Mouse (Mus musculus) megakaryocyte, adult 5-6 weeks (primary cell): ENCODE results near the gene Dda1. TPM values are rescaled to one million over a fixed set of nuclear protein-coding genes. Genes with fewer than 3 reads are reported as not detected.

Experiments used
- ATAC-seq: 2 replicates; pipeline ENCODE4 v1.8.0; 2016; ENCODE audit warnings: mild to moderate bottlenecking, inconsistent platforms; ENCODE audit not compliant: poor library complexity, severe bottlenecking
- total RNA-seq, 2 experiments: library from RNA; stranded (forward) in 1 of 2; stranded (reverse) in 1 of 2; fragments of 153-499, 151-499 nt in 1 of 2; fragments of 221-1000, 200-1000 nt in 1 of 2; gene quantifications; 2 replicates each; pipeline versions ENCODE4 v1.2.3 to v1.2.4; 2015 to 2017

Gene Dda1
- total RNA-seq, 2 experiments from 2014 or later = 14.2 to 39.1 TPM

GRCm38 (mm10) chr8:71468001-71468400 is 998 bp upstream of the Dda1 start:
- no peak for ATAC-seq

DNA sequence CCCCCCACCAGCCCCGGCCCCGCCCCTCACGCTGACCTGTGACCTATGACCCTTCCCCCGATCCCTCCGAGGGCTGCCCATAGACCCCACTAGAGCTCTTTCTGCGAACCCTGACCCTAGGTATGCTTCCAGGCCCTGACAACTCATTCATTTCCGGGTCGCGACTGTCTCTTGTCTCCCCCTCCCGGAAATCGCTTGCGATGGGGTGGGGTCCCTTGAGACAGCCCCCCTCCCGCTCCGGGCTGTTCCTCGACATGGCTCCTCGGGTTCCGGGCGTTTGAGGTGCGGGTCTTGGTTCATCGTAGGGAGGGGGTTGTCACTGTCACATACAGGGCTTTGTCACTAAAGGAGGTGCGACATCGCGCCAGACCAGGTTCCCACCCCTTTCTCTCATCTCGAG is 412 bp downstream of the Dda1 start:
- 0 out of 2 replicates have a peak, but pooled peaks have one; percentile 2 for ATAC-seq

DNA sequence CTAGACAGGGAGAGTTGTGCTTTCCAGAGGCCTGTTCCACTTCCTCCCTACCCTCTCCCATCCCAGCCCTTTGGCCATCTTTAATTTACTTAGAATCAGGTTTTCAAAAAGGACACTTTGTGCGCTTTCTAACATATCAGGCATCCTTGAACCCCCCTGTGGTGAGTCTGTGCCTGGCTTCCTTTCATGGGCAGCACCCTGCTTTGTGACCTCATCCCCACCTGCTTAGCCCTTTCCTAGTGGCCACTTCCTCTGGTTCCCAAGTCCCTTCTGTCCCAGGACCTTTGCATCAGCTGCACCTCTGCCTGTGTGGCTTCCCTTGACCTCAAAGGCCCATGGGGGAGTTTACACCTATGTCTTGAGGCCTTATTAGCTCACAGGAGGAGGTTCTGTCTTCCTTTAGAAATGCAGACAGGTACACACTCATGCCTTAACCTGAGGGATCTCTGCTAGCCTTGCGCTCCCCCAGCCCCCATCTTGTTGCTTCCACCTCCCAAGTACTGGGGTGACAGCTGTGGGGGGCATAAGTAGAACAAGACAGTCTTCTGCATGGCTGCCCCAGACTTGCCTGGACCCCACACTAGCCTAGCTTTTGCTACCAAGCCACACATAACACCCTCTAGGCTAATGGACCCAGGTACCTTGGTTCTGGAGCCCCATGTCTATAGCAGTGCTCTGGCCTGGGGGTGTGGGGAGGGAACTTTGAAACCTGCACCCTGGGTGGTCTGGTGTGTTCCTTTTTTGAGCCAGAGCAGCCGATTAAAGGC is 1.3 kb downstream of the Dda1 start:
- ATAC-seq = no peak

DNA sequence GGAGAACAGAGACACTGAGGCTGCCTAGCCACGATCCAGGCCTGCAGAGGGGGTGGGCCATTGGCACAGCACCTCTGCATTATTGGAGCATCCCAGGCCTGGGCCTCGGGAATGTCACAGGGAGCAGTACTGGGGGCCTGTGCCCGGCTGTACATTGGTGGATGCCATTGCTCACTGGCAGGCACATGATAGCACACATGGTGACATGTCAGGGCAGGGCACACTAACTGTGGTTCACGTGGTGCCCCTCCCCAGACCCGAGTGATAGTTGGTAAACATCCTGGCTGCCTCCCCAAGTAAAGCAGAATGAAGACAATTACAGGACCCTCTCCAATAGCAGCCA is 1.9 kb downstream of the Dda1 start:
- ATAC-seq = no peak

- no peak for ATAC-seq
Observed at GRCm38 (mm10) chr8:71471861-71472260, 2.9 kb downstream of the Dda1 start.

DNA sequence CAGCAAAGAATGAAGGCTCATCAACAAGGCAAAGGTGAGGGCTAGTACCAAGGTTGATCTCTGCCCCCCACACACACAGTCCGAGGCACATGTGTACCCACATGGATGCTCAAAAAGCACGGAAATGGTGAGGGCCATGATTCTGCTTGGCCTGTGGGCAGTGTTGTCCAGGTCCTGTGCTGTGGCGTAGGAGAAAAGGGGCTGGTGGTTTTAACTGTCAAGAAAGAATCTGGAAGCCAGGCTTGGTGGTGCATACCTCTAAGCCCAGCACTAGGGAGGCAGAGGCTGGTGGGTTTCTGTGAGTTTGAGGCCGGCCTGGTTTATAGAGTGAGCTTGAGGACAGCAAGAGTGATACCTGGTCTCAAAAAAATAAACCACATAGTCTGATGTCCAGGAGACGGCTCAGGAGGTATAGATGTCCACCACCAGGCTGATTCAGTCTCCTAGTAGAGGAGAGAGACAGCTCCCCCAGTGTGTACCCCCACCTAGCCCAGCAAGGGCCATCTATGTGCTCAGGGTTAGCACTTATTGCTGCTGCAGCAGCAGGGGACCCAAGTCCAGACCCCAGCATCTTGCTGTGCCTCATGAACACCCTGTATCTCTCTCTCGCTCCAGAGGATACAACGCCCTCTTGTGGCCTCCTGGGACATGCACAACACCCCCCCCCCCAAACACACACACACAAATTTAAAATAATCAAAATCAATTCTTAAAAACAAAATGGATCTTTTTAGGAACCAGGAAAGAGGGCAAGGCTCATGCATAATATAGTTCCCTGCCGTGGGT is 3.8 kb downstream of the Dda1 start:
- ATAC-seq = no peak

DNA sequence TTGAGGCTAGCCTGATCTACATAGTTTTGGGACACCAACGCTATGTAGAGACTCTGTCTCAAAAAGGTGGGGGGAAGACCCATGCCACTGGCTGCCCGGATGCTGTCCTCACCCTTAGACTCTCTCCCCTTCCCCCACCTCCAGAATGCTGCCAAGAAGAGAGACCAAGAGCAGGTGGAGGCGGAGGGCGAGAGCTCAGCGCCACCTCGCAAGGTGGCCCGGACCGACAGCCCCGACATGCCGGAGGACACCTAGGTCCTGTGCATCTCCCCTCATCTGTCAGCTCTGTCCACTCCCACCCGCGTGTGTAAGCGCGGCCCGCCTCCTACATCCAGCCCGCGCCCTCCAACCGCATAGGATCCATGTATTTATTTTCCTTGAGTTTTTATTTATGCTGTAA is 5.3 kb downstream of the Dda1 start:
- ATAC-seq = no peak

DNA sequence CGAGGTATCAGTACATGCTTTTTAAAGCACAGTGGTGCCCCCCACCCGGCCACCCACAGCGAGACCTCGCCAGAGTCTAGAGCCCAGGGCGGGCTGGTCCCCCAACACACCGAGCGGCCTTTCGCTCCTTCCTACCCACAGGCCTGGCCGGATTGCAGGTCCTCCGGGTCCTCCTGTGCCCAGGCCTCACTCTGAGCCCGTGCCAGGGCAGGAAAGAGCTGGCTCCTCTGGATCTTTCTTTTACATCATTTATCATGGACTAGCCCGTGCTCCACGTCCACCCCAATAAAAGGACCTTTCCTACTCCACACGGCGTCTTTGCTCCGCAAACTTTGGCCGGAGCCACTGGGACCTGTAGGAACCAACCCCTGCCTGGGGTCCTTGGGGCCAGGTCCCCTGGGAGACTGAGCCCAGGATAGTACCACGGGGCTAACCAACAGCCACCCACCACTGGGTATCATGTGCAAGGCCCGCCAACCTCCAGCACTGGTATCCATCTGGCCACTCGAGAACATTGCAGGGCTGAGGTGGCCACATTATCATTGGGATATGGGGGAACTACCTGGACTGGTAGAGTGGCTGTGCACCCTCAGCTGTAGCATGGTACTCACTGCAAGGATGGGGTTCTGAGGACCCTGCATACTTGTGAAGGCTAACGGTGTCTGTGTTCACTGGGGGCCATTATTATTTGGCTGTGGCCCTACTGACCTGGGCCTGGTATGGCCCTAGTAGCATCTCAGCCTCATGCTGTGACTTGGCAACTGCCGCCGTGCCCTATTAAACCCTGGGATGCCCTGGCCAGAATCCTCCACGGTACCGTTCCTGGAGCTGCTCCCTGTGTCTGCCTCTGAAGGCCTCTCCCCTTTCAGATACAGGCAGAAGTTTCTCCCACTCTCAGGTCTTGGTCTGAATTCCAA is 6.0 kb downstream of the Dda1 start:
- no peak for ATAC-seq

- ATAC-seq = no peak
Observed at GRCm38 (mm10) chr8:71475702-71476075, 6.7 kb downstream of the Dda1 start.

GRCm38 (mm10) chr8:71476099-71476940 is 7.3 kb downstream of the Dda1 start:
- peak; percentile 70 for ATAC-seq

DNA sequence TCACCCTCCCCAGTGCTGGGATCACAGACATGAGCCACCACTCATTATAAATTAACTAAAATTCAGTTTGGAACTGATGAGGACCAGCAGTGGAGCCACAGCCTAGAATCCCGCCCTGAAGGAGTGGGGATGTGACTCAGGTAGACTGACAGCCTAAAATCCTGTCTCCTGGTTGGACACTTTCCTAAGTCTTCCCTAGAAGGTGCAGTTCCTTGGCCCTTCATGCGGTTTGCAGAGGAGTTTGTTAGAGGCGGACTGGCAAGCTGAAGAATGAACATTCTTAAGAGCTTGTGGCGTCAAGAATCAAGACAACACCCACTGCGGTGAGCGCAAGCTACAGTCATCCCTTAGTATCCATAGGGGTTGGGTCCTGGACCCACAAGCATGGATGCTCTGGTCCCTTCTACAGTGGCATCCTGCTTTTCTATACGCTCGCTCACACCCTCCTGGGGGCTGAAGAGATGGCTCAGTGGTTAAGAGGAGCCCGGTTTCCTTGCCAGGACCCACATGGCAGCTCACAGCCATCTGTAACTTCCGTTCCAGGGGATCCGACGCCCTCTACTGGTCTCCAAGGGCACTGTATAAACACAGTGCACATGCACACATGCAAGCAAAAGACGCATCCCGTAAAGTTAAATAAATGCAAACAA is 8.3 kb downstream of the Dda1 start:
- no peak for ATAC-seq

GRCm38 (mm10) chr8:71478943-71479342 is 9.9 kb downstream of the Dda1 start:
- ATAC-seq = no peak

- ATAC-seq = no peak
Observed at GRCm38 (mm10) chr8:71483932-71484331, 14.9 kb downstream of the Dda1 start.

DNA sequence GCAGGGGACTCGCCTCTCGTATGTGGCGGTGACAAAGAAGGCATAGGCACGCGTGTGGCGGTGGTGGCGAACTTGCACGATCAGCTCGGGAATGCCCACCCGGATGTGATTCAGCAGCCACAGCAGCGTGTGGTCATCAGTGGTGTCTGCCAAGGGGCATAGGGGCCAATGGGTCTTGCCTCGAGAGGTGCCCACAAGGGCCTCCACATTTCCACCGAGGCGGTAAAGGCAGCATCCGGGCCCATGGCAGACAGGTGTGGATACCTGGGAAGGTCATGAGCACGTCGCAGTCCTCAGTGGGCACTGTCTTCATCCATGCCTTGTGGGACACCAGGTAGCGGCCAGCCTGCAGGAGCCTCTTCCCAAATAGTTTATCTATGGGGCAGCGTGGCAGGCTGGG is 15.7 kb downstream of the Dda1 start:
- ATAC-seq = no peak

- ATAC-seq = peak; percentile 56
Observed at GRCm38 (mm10) chr8:71485142-71486135, 16.4 kb downstream of the Dda1 start, which contains the start of gene Ano8. Gene Ano8 (minus strand): TSS chr8:71485963.

DNA sequence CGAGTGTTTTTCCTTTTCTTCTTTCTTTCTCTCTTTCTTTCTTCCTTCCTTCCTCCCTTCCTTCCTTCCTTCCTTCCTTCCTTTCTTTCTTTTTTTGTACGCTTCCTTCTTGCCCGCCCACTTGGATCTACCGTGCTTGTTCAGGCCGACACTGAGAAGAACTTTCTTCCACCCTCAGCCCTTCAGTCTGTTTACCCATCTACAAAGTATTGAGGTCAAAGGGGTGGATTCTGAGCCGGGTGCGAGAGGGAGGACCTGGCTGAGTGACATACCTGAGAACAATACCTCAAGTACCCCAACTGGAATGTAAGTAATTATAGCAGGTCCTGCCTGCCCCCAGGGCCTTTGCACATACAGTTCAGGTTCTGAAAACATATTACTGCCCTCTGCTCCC is 17.1 kb downstream of the Dda1 start:
- no peak for ATAC-seq

DNA sequence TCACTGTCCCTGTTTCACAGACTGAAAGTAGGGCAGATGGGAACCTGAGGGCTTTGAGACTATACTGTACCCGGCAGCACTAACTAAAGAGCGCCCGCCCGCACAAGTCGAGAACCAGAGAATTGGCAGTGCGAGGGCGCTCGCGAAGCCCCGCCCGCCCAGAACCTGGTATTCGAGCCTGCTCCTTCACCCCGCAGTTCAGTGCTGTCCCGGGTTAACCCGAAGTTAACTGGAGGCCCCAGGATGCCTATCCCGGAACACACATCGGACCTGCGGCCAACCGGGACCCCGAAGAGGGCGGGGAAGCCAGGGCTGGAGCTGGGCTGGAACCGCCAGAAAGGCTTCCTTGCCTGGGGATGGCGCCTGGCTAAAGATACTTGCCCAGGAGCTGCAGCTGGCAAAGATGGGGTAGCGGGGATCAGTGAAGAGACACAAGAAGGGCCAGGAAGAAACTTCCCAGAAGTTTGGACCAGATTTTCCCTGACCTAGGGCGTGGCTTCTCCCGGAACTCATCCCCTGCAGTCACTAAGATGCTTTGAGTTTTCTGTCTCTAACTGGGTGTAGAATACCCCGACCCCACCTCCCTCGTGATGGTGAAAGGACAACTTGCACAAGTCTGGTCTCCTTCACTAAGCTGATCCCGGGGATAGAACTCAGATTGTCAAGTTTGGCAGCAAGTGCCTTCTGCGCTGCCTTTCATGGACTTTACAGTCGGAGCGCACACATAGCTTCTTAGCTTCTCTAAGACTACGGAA is 18.9 kb downstream of the Dda1 start, which contains the start of gene Gtpbp3:
Gene Gtpbp3 (plus strand): TSS at position 413 of the 755 bp plus-strand sequence.
- peak; percentile 55 for ATAC-seq

DNA sequence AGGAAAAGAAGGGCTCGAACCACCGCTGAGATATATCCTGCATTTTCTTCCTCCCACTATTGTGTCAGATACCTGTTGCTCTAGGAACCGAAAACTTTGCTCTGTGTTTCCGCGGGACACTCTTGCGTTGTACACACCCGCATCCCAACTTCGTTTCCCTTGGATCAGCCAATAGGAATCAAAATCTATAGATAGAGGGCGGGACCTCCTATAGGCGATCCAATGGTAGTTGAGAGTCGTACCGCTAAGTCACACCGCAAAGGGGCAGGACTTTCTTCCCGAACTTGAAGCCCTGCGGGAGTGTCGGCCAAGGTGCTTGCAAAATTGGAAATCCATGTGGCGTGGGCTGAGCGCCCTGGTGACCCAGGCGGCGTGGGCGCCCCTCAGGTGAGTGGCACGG is 19.5 kb downstream of the Dda1 start:
- peak; percentile 90 for ATAC-seq
